Mouse (Mus musculus) midbrain, embryonic 14.5 days (tissue): ENCODE results near the gene Psmf1. TPM values are rescaled to one million over a fixed set of nuclear protein-coding genes. Genes with fewer than 3 reads are reported as not detected.

Source experiments
- ATAC-seq: fragments of 200-750 bp; cut with Nextera tagmentation; 2 replicates; pipeline ENCODE4 v1.8.0; 2017; ENCODE audit warnings: moderate number of reproducible peaks, moderate library complexity; ENCODE audit not compliant: low FRiP score, low TSS enrichment
- DNase-seq: peaks from one replicate; pipeline ENCODE4 v3.0.0-alpha.2; 2015
- H3K27ac ChIP-seq: fragments of 300-500 bp; sonication (generic); replicated peaks from 2 replicates; pipeline ENCODE4 v1.5.1; 2014; ENCODE audit warnings: mild to moderate bottlenecking, low read depth, low read length, moderate library complexity
- H3K27me3 ChIP-seq: fragments of 300-500 bp; sonication (generic); 2 replicates; pipeline ENCODE4 v1.6.1; 2014; ENCODE audit warnings: low read length, control low read depth, mixed read lengths; ENCODE audit not compliant: control insufficient read depth, insufficient read depth
- H3K36me3 ChIP-seq: fragments of 300-500 bp; sonication (generic); 2 replicates; pipeline ENCODE4 v1.6.1; 2014; ENCODE audit warnings: low read length, control low read depth; ENCODE audit not compliant: control insufficient read depth, insufficient read depth
- H3K4me1 ChIP-seq: fragments of 300-500 bp; sonication (generic); 2 replicates; pipeline ENCODE4 v1.6.1; 2014; ENCODE audit warnings: mild to moderate bottlenecking, antibody characterized with exemption, low read length, control low read depth; ENCODE audit not compliant: control insufficient read depth, insufficient read depth
- H3K4me2 ChIP-seq: fragments of 300-500 bp; sonication (generic); 2 replicates; pipeline ENCODE4 v1.6.1; 2014; ENCODE audit warnings: mild to moderate bottlenecking, low read length, moderate library complexity
- H3K4me3 ChIP-seq: fragments of 300-500 bp; sonication (generic); replicated peaks from 2 replicates; pipeline ENCODE4 v1.5.1; 2014; ENCODE audit warnings: low read depth, low read length
- H3K9ac ChIP-seq: fragments of 300-500 bp; sonication (generic); replicated peaks from 2 replicates; pipeline ENCODE4 v1.6.1; 2014; ENCODE audit warnings: mild to moderate bottlenecking, low read length, moderate library complexity
- H3K9me3 ChIP-seq: fragments of 300-500 bp; sonication (generic); 2 replicates; pipeline ENCODE4 v1.6.1; 2016; ENCODE audit warnings: low read length, control low read depth, mixed read lengths; ENCODE audit not compliant: control insufficient read depth
- WGBS: fragments of 180-500 bp; shearing (Covaris S2); extraction: QIAGEN DNeasy Blood & Tissue Kit; methylation state at CpG from one replicate; pipeline ENCODE4 v1.1.7; 2014; 5-methylcytosine and 5-hydroxymethylcytosine counted together
- polyA plus RNA-seq: library from polyadenylated mRNA; unstranded; fragments of >200 nt; fragmentation: Nextera tagmentation; extraction: Ambion mirVana; gene quantifications from 2 replicates; pipeline ENCODE4 v1.2.1, GENCODE M21; 2014

Psmf1 gene
- polyA plus RNA-seq, 1 experiment from 2014 or later, result 69.1 TPM

DNA sequence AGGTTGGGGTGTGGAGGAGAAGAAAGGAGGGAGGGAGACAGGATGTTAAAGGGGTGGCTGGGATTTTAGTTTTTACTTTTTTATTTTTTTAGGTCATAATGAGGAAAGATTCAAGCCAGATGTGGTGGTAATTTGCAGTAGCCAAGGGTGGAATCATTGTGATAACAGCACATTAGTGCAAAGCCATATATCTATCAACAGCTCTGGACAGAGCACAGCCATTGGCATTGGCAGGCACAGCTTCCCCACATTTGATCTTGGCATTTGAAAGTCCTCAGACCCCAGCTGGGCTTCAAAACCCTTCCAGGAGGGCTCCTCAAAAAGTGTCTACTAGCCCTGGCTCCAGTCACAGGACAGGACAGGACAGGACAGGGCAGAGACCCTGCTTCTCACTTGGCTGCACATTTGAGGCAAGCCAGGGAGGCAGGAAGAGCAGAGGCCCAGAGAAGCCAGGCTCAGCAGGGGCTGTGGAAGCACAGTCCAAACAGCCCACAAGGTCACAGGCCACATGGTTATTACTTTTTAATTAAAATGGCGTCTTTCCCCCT lies 14.9 kb upstream of the Psmf1 start:
- 43% methylated on average over 1 of the region's 1 CpGs for WGBS
- Histone ChIP-seq H3K4me3 (no peak overlapping the region), H3K9ac (no peak overlapping the region)

DNA sequence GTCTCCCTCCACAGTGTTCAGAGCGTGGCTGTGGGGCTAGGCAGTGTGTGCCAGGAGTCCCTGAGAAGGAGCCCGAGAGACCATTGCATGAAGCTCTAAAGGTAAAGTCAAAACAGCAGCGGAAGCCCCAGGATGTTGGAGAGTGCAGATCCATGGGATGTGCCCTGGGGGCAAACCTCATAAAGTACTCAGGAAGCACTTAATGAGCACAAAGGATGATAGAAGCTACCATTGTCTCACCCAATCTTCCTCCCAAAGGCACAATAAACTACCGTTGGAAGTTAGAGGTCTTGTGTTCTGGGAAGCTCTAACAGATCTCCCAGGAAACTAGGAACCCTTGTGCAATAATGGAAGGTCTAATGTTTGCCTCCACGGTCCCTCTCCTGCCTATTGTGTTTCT lies 13.5 kb upstream of the Psmf1 start:
- Histone ChIP-seq H3K27me3 (no peaks in the 10 kb centered on the region), H3K9me3 (no peaks in the 10 kb centered on the region), H3K4me2 (no peak overlapping the region), H3K9ac (no peak overlapping the region), H3K27ac (no peak overlapping the region), H3K4me3 (no peak overlapping the region), H3K4me1 (no peaks in the 10 kb centered on the region), H3K36me3 (no peaks in the 10 kb centered on the region)
- DNase-seq (no peak), ATAC-seq (no peak)
- WGBS, result 76% methylated on average over 5 of the region's 5 CpGs

More for the DNA sequence above, 14.9 kb upstream of the Psmf1 start:
- no peak overlapping the region for H3K4me2 ChIP-seq
- no peaks in the 10 kb centered on the region for H3K27me3 ChIP-seq
- ATAC-seq (no peak), DNase-seq (no peak)
- H3K27ac ChIP-seq, result no peak overlapping the region
- H3K4me1 ChIP-seq, result no peaks in the 10 kb centered on the region
- H3K36me3 ChIP-seq, result no peaks in the 10 kb centered on the region
- no peaks in the 10 kb centered on the region for H3K9me3 ChIP-seq

DNA sequence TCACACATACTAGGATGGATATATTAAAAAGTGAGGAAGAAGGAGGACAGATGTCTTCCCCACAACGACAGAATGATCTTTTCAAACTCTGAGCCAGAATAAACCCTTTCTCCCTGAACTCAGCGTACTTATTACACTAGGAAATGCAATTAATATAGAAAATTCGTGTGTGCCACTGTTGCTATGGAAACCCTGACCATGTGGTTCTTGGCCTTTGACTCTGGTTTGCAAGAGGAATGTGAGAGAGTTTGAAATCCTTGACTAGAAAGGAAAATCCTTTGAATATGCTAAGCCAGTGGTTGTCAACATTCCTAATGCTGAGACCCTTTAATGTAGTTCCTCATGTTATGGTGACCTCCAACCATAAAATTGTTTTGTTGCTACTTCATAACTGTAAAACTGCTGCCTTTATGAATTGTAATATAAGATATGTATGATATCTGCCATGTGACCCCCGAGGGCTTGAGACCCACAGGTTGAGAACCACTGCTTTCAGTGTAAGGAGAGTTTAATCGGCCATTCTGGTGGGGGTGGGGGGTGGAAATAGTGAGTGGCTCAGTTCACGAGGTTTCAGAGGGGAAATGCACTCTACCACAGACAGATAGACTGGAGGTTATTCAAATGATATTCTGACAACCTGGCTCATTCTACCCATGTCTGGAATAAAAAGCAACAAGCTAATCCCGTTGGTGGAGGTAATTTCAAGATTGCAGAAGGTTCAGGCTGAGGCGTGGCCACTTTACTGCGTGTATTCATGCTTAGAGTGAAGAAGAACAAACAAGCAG lies 12.5 kb upstream of the Psmf1 start:
- H3K9ac ChIP-seq, result no peak overlapping the region
- H3K4me3 ChIP-seq, result no peak overlapping the region
- no peak overlapping the region for H3K4me2 ChIP-seq
- H3K9me3 ChIP-seq, result no peaks in the 10 kb centered on the region
- H3K36me3 ChIP-seq, result no peaks in the 10 kb centered on the region
- no peaks in the 10 kb centered on the region for H3K27me3 ChIP-seq
- WGBS, result 60% methylated on average over 9 of the region's 9 CpGs
- ATAC-seq (no peak), DNase-seq (peak; percentile 8)
- no peaks in the 10 kb centered on the region for H3K4me1 ChIP-seq
- H3K27ac ChIP-seq, result no peak overlapping the region

GRCm38 (mm10) chr2:151751330-151751729 lies 7.3 kb upstream of the Psmf1 start:
- H3K9me3 ChIP-seq, result no peaks in the 10 kb centered on the region
- DNase-seq, result no peak
- H3K27me3 ChIP-seq, result no peaks in the 10 kb centered on the region
- H3K4me1 ChIP-seq, result no peaks in the 10 kb centered on the region
- H3K36me3 ChIP-seq, result no peaks in the 10 kb centered on the region
- H3K4me3 ChIP-seq, result no peak overlapping the region
- no peak for ATAC-seq
- no peak overlapping the region for H3K27ac ChIP-seq
- 78% methylated on average over 5 of the region's 5 CpGs for WGBS
- no peak overlapping the region for H3K4me2 ChIP-seq
- no peak overlapping the region for H3K9ac ChIP-seq

- no peak overlapping the region; the same call in 1 of the 2 replicates for H3K9ac ChIP-seq
- no peaks in the 10 kb centered on the region for H3K36me3 ChIP-seq
- H3K9me3 ChIP-seq, result no peaks in the 10 kb centered on the region
- ATAC-seq (peak; percentile 76), DNase-seq (peak; percentile 91)
- no peak overlapping the region for H3K4me3 ChIP-seq
- H3K4me2 ChIP-seq, result no peak overlapping the region
- 30% methylated on average over 19 of the region's 19 CpGs for WGBS
- no peaks in the 10 kb centered on the region for H3K27me3 ChIP-seq
- H3K27ac ChIP-seq, result no peak overlapping the region
- no peaks in the 10 kb centered on the region for H3K4me1 ChIP-seq
Measured at GRCm38 (mm10) chr2:151747847-151748705, 4.1 kb upstream of the Psmf1 start.

DNA sequence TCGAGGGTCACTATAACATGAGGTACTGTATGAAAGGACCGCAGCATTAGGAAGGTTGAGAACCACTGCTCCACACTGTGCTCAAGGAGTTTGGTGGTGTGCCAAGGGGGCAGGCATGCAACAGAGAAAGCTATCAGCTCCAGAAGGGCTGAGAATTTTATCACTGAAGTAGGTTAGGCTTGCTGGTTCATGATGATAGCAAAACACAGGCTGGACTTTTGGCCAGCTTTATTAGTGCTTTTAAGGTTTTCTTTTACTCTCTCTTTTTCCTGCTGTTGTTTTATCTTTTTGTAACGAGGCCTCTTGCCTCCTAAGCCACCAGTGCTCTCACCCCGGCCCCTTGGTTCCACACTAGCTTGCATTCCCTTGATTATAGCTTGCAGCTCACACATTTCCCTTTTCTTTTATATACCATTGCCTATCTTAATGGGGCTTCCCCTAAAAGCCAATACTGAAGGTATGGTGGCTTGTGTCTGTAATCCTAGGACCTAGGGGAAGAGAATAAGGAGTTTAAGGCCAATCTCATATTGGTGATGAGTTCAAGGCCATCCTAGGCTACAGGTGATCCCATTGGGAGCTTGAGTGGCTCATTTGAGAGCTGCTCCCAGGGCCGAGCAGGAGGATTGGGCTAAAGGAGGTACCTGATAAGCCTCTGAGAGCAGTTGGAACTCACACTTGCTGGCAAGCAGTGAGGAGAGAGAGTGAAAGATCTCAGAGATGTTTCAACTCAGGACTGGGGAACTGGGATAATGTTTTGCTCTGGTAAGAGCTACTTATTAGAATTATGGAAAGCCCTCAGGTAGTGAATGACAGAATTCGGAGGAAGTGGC lies 921 bp downstream of the Psmf1 start:
- Histone ChIP-seq H3K27me3 (no peaks in the 10 kb centered on the region), H3K4me2 (no peak overlapping the region), H3K4me1 (peaks cover 14% of the 10 kb centered on the region), H3K27ac (no peak overlapping the region), H3K9me3 (no peaks in the 10 kb centered on the region), H3K4me3 (no peak overlapping the region), H3K9ac (no peak overlapping the region), H3K36me3 (no peaks in the 10 kb centered on the region)
- WGBS, result 75% methylated on average over 6 of the region's 6 CpGs
- ATAC-seq (no peak), DNase-seq (no peak)

DNA sequence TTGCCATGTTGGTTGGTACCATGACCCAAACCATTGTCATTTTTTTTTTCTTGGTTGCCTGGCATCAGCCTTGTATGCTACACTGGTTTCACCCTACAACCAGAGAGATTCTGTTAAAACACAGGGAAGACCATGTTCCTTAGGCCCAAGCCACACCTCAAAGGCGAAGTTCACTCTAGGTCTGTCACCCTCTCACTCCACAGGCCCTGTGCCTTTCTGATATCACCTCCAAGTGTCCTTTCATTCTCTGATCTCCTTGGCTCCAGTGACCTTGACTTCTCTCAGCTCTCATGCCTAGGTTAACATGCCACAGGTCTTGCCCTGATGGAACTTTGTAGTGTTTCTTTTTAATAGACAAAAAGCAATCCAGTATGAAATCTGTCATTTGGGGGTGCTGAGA lies 1.9 kb downstream of the Psmf1 start:
- Histone ChIP-seq H3K4me2 (no peak overlapping the region), H3K9ac (no peak overlapping the region), H3K27me3 (no peaks in the 10 kb centered on the region), H3K9me3 (no peaks in the 10 kb centered on the region), H3K4me3 (no peak overlapping the region), H3K27ac (no peak overlapping the region), H3K36me3 (no peaks in the 10 kb centered on the region), H3K4me1 (peaks cover 14% of the 10 kb centered on the region)
- DNase-seq (no peak), ATAC-seq (no peak)
- 100% methylated on average over 1 of the region's 1 CpGs for WGBS
